Mouse (Mus musculus) limb, embryonic 11.5 days (tissue): ENCODE measurements around the gene Tnfrsf13c. TPM values are rescaled to one million over a fixed set of nuclear protein-coding genes. Genes with fewer than 3 reads are reported as not detected.
"Not testable (repeated sequence)": the region's sequence is repeated elsewhere in the genome, so short reads cannot be mapped to it uniquely, and the experiment has no call there.

Experiments
- ATAC-seq: fragments of 200-750 bp; cut with Nextera tagmentation; 2 replicates; pipeline ENCODE4 v1.8.0; 2017; ENCODE audit warnings: low read depth; ENCODE audit not compliant: insufficient number of reproducible peaks, low FRiP score, low TSS enrichment
- DNase-seq: peaks from one replicate; pipeline ENCODE4 v3.0.0-alpha.2; 2015; ENCODE audit warnings: low spot score
- H3K27ac ChIP-seq: fragments of 300-500 bp; sonication (generic); replicated peaks from 2 replicates; pipeline ENCODE4 v1.5.1; 2014; ENCODE audit warnings: low read depth, mild to moderate bottlenecking, low read length
- H3K27me3 ChIP-seq: fragments of 300-500 bp; sonication (generic); 2 replicates; pipeline ENCODE4 v1.6.1; 2014; ENCODE audit warnings: mild to moderate bottlenecking, low read length, mixed read lengths; ENCODE audit not compliant: control insufficient read depth, insufficient read depth
- H3K36me3 ChIP-seq: fragments of 300-500 bp; sonication (generic); 2 replicates; pipeline ENCODE4 v1.6.1; 2014; ENCODE audit warnings: mild to moderate bottlenecking, low read length, moderate library complexity, mixed read lengths; ENCODE audit not compliant: control insufficient read depth, insufficient read depth
- H3K4me1 ChIP-seq: fragments of 300-500 bp; sonication (generic); 2 replicates; pipeline ENCODE4 v1.6.1; 2014; ENCODE audit warnings: low read length, mixed read lengths; ENCODE audit not compliant: control insufficient read depth, insufficient read depth
- H3K4me2 ChIP-seq: fragments of 300-500 bp; sonication (generic); 2 replicates; pipeline ENCODE4 v1.6.1; 2014; ENCODE audit warnings: low read depth, mild to moderate bottlenecking, moderate library complexity; ENCODE audit not compliant: severe bottlenecking
- H3K4me3 ChIP-seq: fragments of 300-500 bp; sonication (generic); 2 replicates; pipeline ENCODE4 v1.5.1; 2014; ENCODE audit warnings: low read depth, low read length
- H3K9ac ChIP-seq: fragments of 300-500 bp; sonication (generic); 2 replicates; pipeline ENCODE4 v1.6.1; 2014; ENCODE audit warnings: mild to moderate bottlenecking, low read length
- H3K9me3 ChIP-seq: fragments of 300-500 bp; sonication (generic); 2 replicates; pipeline ENCODE4 v1.6.1; 2016; ENCODE audit warnings: low read length; ENCODE audit not compliant: control insufficient read depth
- WGBS: fragments of 180-500 bp; shearing (Covaris S2); extraction: QIAGEN DNeasy Blood & Tissue Kit; methylation state at CpG from one replicate; pipeline ENCODE4 v1.1.7; 2014; 5-methylcytosine and 5-hydroxymethylcytosine counted together
- polyA plus RNA-seq: library from polyadenylated mRNA; unstranded; fragments of >200 nt; fragmentation: Nextera tagmentation; extraction: Ambion mirVana; gene quantifications from 2 replicates; pipeline ENCODE4 v1.2.1, GENCODE M21; 2014

The Tnfrsf13c gene
- polyA plus RNA-seq, 1 experiment from 2014 or later = not detected

DNA sequence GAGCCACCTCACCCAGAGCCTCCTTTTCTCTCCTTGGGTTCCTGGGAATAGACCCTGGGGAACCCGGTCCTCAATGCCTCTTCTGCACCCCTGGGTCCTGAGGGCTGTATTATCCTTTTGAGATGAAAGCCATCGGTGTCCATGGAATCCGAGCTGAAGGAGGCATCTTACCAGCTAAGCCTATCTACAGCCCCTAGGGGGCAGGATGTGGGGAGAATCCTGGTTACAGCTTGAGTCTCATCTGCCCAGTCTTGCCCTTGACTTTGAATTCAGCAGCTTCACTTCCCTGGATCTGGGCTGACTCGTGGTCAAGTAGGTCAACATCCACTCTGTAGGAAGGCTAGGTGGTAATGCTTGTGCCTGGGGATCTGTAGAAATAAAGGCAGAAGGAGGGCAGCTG, 31.1 kb upstream of the Tnfrsf13c start:
- H3K4me2 ChIP-seq = no peak overlapping the region
- no peak for ATAC-seq

DNA sequence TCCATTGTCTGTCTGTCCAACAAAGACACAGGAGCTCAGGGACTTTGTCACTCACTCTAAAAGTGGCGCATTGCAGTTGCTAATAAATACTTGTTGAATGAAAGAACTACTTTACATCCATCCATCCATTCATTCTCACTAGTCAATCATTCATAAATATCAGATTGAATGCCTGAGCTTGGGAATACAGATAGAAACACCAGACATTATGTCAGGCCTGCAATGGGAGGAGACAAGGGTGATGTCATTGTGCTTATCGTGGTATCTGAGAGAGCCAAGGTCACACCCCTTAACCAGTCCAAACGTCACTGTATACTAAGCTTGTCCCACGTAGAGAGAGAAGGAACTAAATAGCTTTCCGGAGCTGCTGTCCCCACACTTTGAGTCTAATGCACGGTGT, 27.9 kb upstream of the Tnfrsf13c start, which contains the start of gene 1500009C09Rik:
Gene 1500009C09Rik (plus strand): TSS at position 301 of the 400 bp plus-strand sequence.
- Histone ChIP-seq H3K9ac (no peak within 1 kb of the TSS), H3K27me3 (no peaks in the 10 kb centered on the region), H3K9me3 (no peaks in the 10 kb centered on the region), H3K4me2 (no peak within 1 kb of the TSS), H3K4me1 (no peaks in the 10 kb centered on the region), H3K4me3 (no peak within 1 kb of the TSS), H3K36me3 (no peaks in the 10 kb centered on the region), H3K27ac (no peak within 1 kb of the TSS)
- ATAC-seq (no peak), DNase-seq (no peak)
- 85% methylated on average over 6 of the region's 6 CpGs for WGBS

More for the DNA sequence above, 31.1 kb upstream of the Tnfrsf13c start:
- no peak overlapping the region for H3K9ac ChIP-seq
- no peak overlapping the region for H3K27ac ChIP-seq
- H3K4me1 ChIP-seq = no peaks in the 10 kb centered on the region
- no peaks in the 10 kb centered on the region for H3K36me3 ChIP-seq
- H3K27me3 ChIP-seq = no peaks in the 10 kb centered on the region
- DNase-seq = no peak
- 49% methylated on average over 4 of the region's 4 CpGs for WGBS
- no peaks in the 10 kb centered on the region for H3K9me3 ChIP-seq
- no peak overlapping the region for H3K4me3 ChIP-seq

DNA sequence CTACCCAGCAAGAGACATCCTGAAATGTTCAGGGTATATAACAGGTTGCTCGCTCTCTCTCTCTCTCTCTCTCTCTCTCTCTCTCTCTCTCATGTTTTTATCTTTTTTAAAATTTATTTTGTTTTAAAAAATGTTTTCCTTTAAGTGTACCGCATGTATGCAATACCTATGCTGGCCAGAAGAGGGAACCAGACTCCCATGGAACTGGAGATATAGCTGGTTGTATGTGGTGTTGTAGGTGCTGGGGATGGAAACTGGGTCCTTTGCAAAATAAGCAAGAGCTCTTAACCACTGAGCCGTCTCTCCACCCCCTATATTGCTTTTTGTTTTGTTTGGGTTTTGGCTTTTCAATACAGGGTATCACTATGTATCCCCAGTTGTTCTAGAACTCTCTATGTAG, 27.4 kb upstream of the Tnfrsf13c start:
- H3K4me2 ChIP-seq = no peak overlapping the region
- H3K9me3 ChIP-seq = no peaks in the 10 kb centered on the region
- H3K4me1 ChIP-seq = no peaks in the 10 kb centered on the region
- H3K27ac ChIP-seq = no peak overlapping the region
- H3K36me3 ChIP-seq = no peaks in the 10 kb centered on the region
- H3K27me3 ChIP-seq = no peaks in the 10 kb centered on the region
- ATAC-seq (no peak), DNase-seq (no peak)
- WGBS = 95% methylated on average over 3 of the region's 3 CpGs
- no peak overlapping the region for H3K9ac ChIP-seq
- H3K4me3 ChIP-seq = no peak overlapping the region

DNA sequence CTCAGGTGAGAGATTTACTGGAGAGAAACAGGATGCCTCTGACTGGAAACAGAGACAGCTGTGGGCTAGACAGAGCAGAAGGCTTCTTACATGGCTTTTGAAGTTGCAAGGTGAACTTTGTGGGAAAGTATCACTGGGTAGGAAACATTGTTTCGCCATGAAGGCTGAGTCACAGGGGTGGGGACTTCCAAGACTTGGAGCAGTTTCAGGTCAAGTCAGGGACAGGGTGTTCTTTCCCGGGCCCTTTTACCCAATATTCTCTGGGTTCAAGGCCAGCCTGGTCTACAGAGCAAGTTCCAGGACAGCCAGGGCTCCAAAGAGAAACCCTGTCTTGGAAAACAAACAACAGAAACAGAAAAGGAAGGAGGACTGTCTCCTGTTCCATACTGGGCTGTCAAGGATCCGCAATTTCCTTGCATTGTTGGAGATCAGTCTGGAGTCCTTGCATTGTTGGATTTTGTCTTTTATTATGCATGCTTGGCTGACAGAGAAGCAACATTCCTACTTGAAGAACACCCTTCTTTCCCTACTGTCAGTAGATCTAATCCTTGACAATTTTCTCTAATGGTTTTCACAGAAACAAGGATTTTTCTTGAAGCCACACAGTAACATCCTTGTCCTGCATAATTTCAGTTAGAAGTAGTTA, 23.1 kb upstream of the Tnfrsf13c start:
- H3K9ac ChIP-seq = no peak overlapping the region
- ATAC-seq (no peak), DNase-seq (no peak)
- 77% methylated on average over 3 of the region's 3 CpGs for WGBS
- H3K4me2 ChIP-seq = no peak overlapping the region
- no peak overlapping the region for H3K4me3 ChIP-seq
- no peaks in the 10 kb centered on the region for H3K27me3 ChIP-seq
- no peaks in the 10 kb centered on the region for H3K9me3 ChIP-seq
- H3K36me3 ChIP-seq = no peaks in the 10 kb centered on the region
- no peak overlapping the region for H3K27ac ChIP-seq
- no peaks in the 10 kb centered on the region; the same call in 1 of the 2 replicates for H3K4me1 ChIP-seq

DNA sequence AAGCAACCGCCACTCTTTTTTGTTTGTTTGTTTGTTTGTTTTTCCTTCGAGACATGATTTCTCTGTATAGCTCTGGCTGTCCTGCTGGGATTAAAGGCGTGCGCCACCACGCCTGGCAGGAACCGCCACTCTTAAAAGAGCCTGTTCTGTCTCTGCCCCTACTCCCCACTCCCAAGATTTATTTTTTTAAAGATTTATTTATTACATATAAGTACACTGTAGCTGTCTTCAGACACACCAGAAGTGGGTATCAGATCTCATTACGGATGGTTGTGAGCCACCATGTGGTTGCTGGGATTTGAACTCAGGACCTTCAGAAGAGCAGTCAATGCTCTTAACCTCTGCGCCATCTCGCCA, 20.6 kb upstream of the Tnfrsf13c start:
- Histone ChIP-seq H3K4me2 (peak overlapping the region; percentile 61), H3K9ac (peak overlapping the region; percentile 65), H3K4me3 (peak overlapping the region; percentile 74)
- not testable (repeated sequence) for ATAC-seq, H3K4me1 ChIP-seq, H3K9me3 ChIP-seq, H3K27me3 ChIP-seq, H3K27ac ChIP-seq, DNase-seq, H3K36me3 ChIP-seq
- 24% methylated on average over 9 of the region's 9 CpGs for WGBS

DNA sequence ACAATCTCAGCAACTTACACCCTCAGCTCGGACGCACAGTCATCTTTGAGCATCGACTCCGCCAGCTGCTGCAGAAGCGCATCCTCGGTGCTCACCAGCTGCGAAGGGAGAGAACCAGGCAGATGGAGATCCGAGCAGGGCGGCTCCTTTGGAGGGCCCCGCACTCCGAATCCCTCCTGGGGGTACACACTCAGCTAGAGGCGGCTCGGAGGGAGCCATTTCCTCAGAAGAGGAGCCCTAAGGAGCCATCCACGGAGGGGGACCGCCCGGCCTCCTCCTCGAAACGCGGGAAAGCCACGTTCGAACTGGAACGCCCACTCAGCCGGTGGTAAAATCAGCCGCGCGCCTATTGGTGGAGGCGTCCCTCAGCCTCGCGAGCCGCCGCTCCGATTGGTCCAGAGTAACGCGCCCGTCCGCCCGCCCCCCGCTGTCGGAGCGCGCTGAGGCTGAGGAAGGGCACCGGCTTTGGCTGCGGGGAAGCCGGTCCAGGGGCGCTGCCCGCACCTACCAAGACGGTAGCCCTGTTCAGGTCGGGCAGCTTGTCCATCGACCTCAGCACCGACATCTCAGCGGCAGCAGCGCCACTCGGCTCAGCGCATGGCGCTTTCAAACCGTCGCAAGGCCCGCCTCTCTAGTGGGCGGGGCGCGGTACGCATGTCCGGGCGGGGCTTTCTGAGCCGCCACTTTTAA, 20.1 kb upstream of the Tnfrsf13c start, which contains the start of gene Cenpm:
Gene Cenpm (minus strand): TSS at position 634 of the 690 bp plus-strand sequence.
- H3K4me2 ChIP-seq = peak within 1 kb of the TSS; percentile 61
- ATAC-seq = peak; percentile 94
- H3K36me3 ChIP-seq = no peaks in the 10 kb centered on the region
- no peaks in the 10 kb centered on the region for H3K9me3 ChIP-seq
- peak; percentile 94 for DNase-seq
- H3K9ac ChIP-seq = peak within 1 kb of the TSS; percentile 75
- under 1% methylated on average over 65 of the region's 65 CpGs for WGBS
- H3K4me3 ChIP-seq = peak within 1 kb of the TSS; percentile 74
- H3K4me1 ChIP-seq = no peaks in the 10 kb centered on the region; the same call in 1 of the 2 replicates
- H3K27ac ChIP-seq = peak within 1 kb of the TSS; percentile 80
- H3K27me3 ChIP-seq = no peaks in the 10 kb centered on the region

DNA sequence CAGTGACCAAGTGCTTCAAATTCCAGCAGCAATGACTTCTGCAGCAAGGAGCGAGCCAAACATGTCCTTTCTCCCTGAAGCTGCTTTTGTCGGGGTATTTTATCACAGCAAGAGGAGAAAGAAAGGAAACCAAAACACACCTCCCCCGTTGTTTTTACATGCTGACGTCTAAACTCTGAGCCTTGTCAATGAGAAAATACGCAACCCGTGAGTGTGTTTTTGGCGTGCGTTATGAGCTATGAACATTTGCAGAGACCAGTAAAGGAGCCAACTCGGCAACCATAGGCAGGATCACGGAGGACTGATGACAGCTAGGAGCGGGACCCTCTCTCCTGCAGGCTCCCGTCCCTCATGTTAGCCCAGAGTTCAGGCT, 19.6 kb upstream of the Tnfrsf13c start:
- Histone ChIP-seq H3K4me2 (peak overlapping the region; percentile 61), H3K36me3 (no peaks in the 10 kb centered on the region), H3K9me3 (no peaks in the 10 kb centered on the region), H3K4me1 (no peaks in the 10 kb centered on the region; the same call in 1 of the 2 replicates), H3K4me3 (peak overlapping the region; percentile 74), H3K27me3 (no peaks in the 10 kb centered on the region), H3K27ac (no peak overlapping the region), H3K9ac (peak overlapping the region; percentile 75)
- DNase-seq = no peak
- ATAC-seq = peak; percentile 18; the same call in 1 of the 2 replicates
- 9% methylated on average over 12 of the region's 12 CpGs for WGBS

DNA sequence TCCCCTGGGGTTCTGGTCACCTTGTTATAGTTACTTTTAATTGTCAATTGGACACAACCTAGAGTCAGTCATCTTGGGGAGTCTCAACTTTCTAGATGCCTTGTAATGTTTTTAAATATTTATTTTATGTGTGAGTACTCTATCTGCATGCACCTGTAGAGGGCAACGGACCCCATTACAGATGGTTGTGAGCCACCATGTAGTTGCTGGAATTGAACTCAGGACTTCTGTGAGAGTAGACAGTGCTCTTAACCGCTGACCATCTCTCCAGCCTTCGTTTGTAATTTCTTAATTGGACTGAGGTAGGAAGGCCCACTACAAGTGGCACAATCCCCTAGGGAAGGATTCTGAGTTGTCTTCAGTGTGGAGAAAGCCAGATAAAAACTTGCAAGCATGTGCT, 19.1 kb upstream of the Tnfrsf13c start:
- H3K4me1 ChIP-seq = no peaks in the 10 kb centered on the region; the same call in 1 of the 2 replicates
- peak overlapping the region; percentile 74 for H3K4me3 ChIP-seq
- peak overlapping the region; percentile 61 for H3K4me2 ChIP-seq
- H3K27ac ChIP-seq = no peak overlapping the region
- H3K27me3 ChIP-seq = no peaks in the 10 kb centered on the region
- no peaks in the 10 kb centered on the region for H3K36me3 ChIP-seq
- H3K9me3 ChIP-seq = no peaks in the 10 kb centered on the region
- H3K9ac ChIP-seq = no peak overlapping the region
- ATAC-seq (no peak), DNase-seq (no peak)
- WGBS = 75% methylated on average over 3 of the region's 3 CpGs
